Mouse (Mus musculus): ENCODE measurements at regions not wholly inside any gene's neighbourhood (a gene's known extent, or its start where the extent isn't known, plus 50 kb on each side); places are given as distances from the start of the nearest gene placed in this dataset. TPM values are rescaled to one million over a fixed set of nuclear protein-coding genes. Genes with fewer than 3 reads are reported as not detected.
A peak's percentile ranks its signal among the peaks of the same experiment; 100 is the strongest.

DNA sequence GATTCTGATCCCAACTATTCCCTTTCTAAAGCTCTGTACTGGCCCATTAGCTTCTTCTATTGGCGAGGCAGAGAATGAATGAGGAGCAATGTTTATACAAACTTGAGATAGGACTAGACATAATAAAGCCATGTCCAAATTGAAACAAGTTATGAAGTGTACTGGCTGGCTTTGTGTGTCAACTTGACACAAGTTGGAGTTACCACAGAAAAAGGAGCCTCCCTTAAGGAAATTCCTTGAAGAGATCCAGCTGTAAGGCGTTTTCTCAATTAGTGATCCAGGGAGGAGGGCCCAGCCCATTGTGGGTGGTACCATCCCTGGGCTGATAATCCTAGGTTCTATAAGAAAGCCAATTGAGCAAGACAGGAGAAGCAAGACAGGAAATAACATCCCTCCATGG lies 135.9 kb upstream of the Cr2 start:
- H3K27me3 ChIP-seq: no peaks in the 10 kb centered on the region
- H3K36me3 ChIP-seq: no peaks in the 10 kb centered on the region
- H3K4me3 ChIP-seq: no peak overlapping the region
- WGBS: 63% methylated on average over 2 of the region's 2 CpGs
- H3K9me3 ChIP-seq (replicated peaks): no peaks in the 10 kb centered on the region
- no peak overlapping the region for H3K4me2 ChIP-seq (replicated peaks)
- ATAC-seq (ENCODE audit: low FRiP score): no peak
- no peak overlapping the region for H3K9ac ChIP-seq
- no peak overlapping the region for H3K27ac ChIP-seq
- no peaks in the 10 kb centered on the region for H3K4me1 ChIP-seq

DNA sequence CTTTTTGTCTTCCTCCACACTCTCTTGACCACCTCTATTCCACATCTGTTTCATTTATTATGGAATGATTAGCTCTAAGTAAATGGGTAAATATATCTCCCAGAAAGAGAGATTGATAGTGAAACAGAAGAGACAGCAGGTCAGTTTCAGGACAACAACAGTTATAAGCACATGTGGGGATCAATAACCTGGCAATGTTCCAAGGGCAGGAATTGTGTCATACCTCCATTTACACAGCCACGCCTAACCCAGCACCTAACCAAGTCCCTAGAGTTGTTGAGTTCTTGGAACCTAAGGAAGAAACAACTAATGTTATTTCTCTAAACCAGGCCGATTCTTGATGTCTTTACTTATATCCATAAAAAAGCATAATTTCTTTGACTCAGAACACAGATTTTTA lies 108.6 kb upstream of the Cr2 start:
- 92% methylated on average over 2 of the region's 2 CpGs for WGBS
- Histone ChIP-seq H3K4me2 (replicated peaks) (no peak overlapping the region), H3K9me3 (replicated peaks) (no peaks in the 10 kb centered on the region), H3K9ac (no peak overlapping the region), H3K4me3 (no peak overlapping the region), H3K27ac (no peak overlapping the region), H3K36me3 (no peaks in the 10 kb centered on the region), H3K27me3 (no peaks in the 10 kb centered on the region), H3K4me1 (no peaks in the 10 kb centered on the region)
- ATAC-seq (ENCODE audit: low FRiP score): no peak

DNA sequence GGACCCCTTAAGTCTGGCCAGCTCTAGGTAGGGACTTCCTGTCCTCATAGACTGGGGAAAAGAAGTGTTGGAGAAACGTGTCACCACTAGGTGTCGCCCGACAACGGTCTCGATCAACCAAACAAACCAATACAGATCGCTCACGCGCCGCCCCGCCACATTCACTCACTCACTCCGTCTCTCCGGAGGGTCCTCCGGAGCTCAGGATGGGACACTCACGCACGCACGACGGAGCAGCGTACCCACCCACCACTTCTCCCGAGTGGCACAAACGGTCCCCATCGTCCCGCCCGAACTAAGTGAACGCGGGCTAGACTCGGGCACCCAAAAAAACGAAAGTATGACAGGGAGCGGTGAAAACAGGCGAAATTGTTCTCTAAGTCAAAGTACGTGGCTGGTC lies 65.0 kb upstream of the Cr2 start:
- Histone ChIP-seq H3K36me3 (no peaks in the 10 kb centered on the region), H3K4me2 (replicated peaks) (no peak overlapping the region), H3K4me1 (no peaks in the 10 kb centered on the region), H3K9ac (no peak overlapping the region), H3K27ac (no peak overlapping the region), H3K9me3 (replicated peaks) (no peaks in the 10 kb centered on the region), H3K27me3 (no peaks in the 10 kb centered on the region), H3K4me3 (no peak overlapping the region)
- ATAC-seq (ENCODE audit: low FRiP score): no peak
- WGBS: 7% methylated on average over 30 of the region's 30 CpGs

DNA sequence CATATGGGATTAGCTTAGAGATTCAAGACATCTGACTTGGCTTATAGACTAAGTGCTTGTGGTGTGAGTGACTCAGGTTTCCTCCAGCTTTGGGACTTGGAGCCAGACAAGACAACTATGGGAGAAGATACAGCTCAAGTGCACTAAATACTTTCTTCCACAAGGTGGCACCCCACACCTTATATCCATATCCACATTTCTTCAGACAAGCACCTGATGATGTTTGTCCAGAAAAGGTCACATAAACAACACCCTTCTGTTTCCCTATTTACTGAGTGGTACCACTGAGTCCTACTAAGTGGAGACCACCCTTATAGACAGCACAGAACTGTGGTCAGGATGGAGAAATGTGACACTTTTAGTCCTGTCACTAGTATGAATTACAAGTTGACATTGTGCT lies 56.1 kb upstream of the Cr2 start:
- Histone ChIP-seq H3K27ac (no peak overlapping the region), H3K4me2 (replicated peaks) (no peak overlapping the region), H3K9ac (no peak overlapping the region), H3K27me3 (no peaks in the 10 kb centered on the region), H3K36me3 (no peaks in the 10 kb centered on the region), H3K4me1 (no peaks in the 10 kb centered on the region), H3K4me3 (no peak overlapping the region), H3K9me3 (replicated peaks) (no peaks in the 10 kb centered on the region)
- ATAC-seq (ENCODE audit: low FRiP score): peak; percentile 60; the same call in 1 of the 2 replicates

DNA sequence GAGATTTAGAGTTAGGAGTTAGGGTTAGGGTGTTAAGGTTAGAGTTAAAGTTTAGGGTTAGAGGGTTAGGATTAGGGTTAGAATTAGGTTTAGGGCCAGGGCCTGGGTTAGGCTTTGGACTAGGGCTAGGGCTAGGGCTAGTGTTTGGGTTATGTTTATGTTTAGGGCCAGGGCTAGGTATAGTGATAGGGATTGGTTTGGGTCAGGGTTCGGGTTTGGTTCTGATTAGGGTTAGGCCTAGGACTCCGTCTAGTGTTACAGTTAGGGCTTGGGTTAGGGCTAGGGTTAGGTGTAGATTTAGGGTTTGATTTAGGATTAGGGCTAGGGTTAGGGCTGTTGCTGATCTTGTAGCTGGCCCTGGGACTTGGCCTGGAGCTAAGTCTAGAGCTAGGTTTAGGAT lies 50.5 kb upstream of the Cr2 start:
- Histone ChIP-seq H3K4me1 (no peaks in the 10 kb centered on the region), H3K9ac (no peak overlapping the region), H3K27me3 (no peaks in the 10 kb centered on the region), H3K4me3 (no peak overlapping the region), H3K27ac (no peak overlapping the region), H3K36me3 (no peaks in the 10 kb centered on the region), H3K9me3 (replicated peaks) (no peaks in the 10 kb centered on the region), H3K4me2 (replicated peaks) (no peak overlapping the region)
- WGBS: 87% methylated on average over 2 of the region's 2 CpGs
- no peak for ATAC-seq (ENCODE audit: low FRiP score)

Small RNA genes lying in the stretch of these regions (microRNA-seq; reads per million reads assigned to microRNA genes)
- not detected for gene Gm24802
